In the genomic region with DNA sequence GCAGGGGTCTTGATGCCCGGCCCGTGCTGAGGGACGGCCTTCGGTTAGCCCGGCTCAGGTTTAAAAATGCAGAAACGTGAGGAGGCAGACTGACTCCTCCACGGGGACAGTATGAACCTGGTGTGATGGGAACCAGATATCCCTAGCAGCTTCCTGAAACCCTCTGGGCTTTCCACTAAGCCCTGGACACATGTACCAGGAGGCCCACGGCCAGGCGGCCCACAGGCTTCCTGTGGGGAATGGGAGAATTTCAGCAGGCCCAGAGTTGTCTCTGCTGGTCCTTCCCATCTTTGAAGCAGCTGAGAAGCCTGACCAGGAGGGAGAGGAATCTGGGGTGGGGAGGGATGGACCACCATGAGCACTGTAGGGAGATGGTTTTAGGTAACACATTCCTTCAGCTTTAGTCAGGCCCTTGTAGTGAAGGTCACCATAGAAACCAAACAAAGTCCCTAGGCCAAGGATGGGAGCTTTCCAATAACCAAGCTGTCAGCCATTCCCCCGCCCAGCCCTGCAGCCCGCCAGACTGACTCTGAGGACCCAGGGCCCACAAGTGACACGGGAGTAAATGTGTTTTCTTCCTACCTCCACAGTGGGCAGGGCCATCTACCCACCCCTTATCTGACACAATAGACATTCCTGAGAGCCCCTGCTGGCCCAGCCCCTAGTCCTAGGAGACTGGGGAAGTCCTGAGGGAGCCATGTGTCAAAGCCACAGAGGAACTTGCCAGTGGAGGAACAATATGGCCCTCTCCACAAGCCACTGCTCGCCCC, we compare ENCODE assay signal across 8 mouse cellular contexts.
DNase-seq lines count a peak whose midpoint lies in the region; ATAC-seq and TF ChIP-seq lines count a peak whose summit lies in the region.

No protein-coding gene starts in this region.

- no peaks in the 10 kb centered on the region for H3K36me3 ChIP-seq in kidney, embryonic 14.5 days (ENCODE audit: control insufficient read depth, insufficient read depth, low read length)
- H3K36me3 ChIP-seq in hindbrain, embryonic 12.5 days: no peaks in the 10 kb centered on the region
- peaks cover 27% of the 10 kb centered on the region; the same call in 1 of the 2 replicates for H3K36me3 ChIP-seq in liver, postnatal 0 days (replicated peaks; ENCODE audit: insufficient read depth, low read length)

- H3K27ac ChIP-seq in kidney, embryonic 14.5 days (ENCODE audit: low read depth, low read length): peak overlapping the region; percentile 57
- peak overlapping the region; percentile 98 for H3K27ac ChIP-seq in gastrocnemius, adult 2 months
- 0 out of 2 replicates have a peak overlapping the region, but pooled peaks have one; percentile 18 for H3K27ac ChIP-seq in hindbrain, embryonic 12.5 days
- H3K27ac ChIP-seq in liver, postnatal 0 days (ENCODE audit: low read depth): no peak overlapping the region

- intact Hi-C loops in gastrocnemius, adult 2 months (cut with DNase I): loop anchor here (2.0 kb wide), 1 partner anchor 96 kb away; the partner anchor contains the start of gene Calm2
- intact Hi-C loops in left cerebral cortex, postnatal 10 days (cut with DNase I): no loop called here

- WGBS in kidney, embryonic 14.5 days: 29% methylated on average over 13 of the region's 13 CpGs
- WGBS in hindbrain, embryonic 12.5 days: 48% methylated on average over 13 of the region's 13 CpGs
- 63% methylated on average over 13 of the region's 13 CpGs for WGBS in liver, postnatal 0 days (ENCODE audit: insufficient replicate concordance)

- H3K9ac ChIP-seq in kidney, embryonic 14.5 days (ENCODE audit: low read depth, low read length): no peak overlapping the region
- no peak overlapping the region for H3K9ac ChIP-seq in hindbrain, embryonic 12.5 days
- H3K9ac ChIP-seq in liver, postnatal 0 days (replicated peaks): no peak overlapping the region

- H3K4me1 ChIP-seq in kidney, embryonic 14.5 days (ENCODE audit: control insufficient read depth, insufficient read depth, low read length): peaks cover 45% of the 10 kb centered on the region
- H3K4me1 ChIP-seq in hindbrain, embryonic 12.5 days: peaks cover 48% of the 10 kb centered on the region
- H3K4me1 ChIP-seq in liver, postnatal 0 days (ENCODE audit: insufficient read depth): peaks cover 11% of the 10 kb centered on the region; the same call in 1 of the 2 replicates

- TF ChIP-seq EP300 in liver, postnatal 0 days (IDR thresholded peaks at IDR 0.05; ENCODE audit: low read depth): no peak

- TF ChIP-seq CTCF in gastrocnemius, adult 2 months (IDR thresholded peaks at IDR 0.05): no peak
- TF ChIP-seq CTCF in liver, postnatal 0 days (IDR thresholded peaks at IDR 0.05; ENCODE audit: low read depth): no peak

- peak; percentile 21; the same call in 1 of the 2 replicates for ATAC-seq in kidney, embryonic 14.5 days (ENCODE audit: low FRiP score, low TSS enrichment)
- no peak for ATAC-seq in hindbrain, embryonic 12.5 days (ENCODE audit: low FRiP score)
- peak; percentile 47 for ATAC-seq in megakaryocyte progenitor cell, adult 5-6 weeks (replicated peaks; ENCODE audit: poor library complexity)
- no peak for ATAC-seq in liver, postnatal 0 days

- no peaks in the 10 kb centered on the region for H3K9me3 ChIP-seq in kidney, embryonic 14.5 days (ENCODE audit: control insufficient read depth, low read length)
- H3K9me3 ChIP-seq in hindbrain, embryonic 12.5 days (replicated peaks): no peaks in the 10 kb centered on the region
- no peaks in the 10 kb centered on the region for H3K9me3 ChIP-seq in liver, postnatal 0 days (ENCODE audit: low read length)

- no peak overlapping the region for H3K4me2 ChIP-seq in kidney, embryonic 14.5 days (replicated peaks; ENCODE audit: low read depth, low read length)
- no peak overlapping the region for H3K4me2 ChIP-seq in hindbrain, embryonic 12.5 days (replicated peaks)
- H3K4me2 ChIP-seq in liver, postnatal 0 days (ENCODE audit: low read depth, low read length): no peak overlapping the region

- no peak overlapping the region for H3K4me3 ChIP-seq in kidney, embryonic 14.5 days (ENCODE audit: low read length)
- H3K4me3 ChIP-seq in gastrocnemius, adult 2 months: peak overlapping the region; percentile 32
- H3K4me3 ChIP-seq in hindbrain, embryonic 12.5 days: no peak overlapping the region
- no peak overlapping the region for H3K4me3 ChIP-seq in liver, postnatal 0 days (ENCODE audit: low read depth, low read length)

- no peak for DNase-seq in kidney, postnatal 25 days
- peak; percentile 80 for DNase-seq in gastrocnemius, adult 2 months
- DNase-seq in liver, postnatal 0 days: no peak
- no peak for DNase-seq in B cell, adult 2 months
- DNase-seq in left cerebral cortex, postnatal 10 days (ENCODE audit: extremely low spot score in 1 of 2, low spot score in 2 of 2): no peak

- no peaks in the 10 kb centered on the region for H3K27me3 ChIP-seq in kidney, embryonic 14.5 days (ENCODE audit: control insufficient read depth, insufficient read depth, low read length)
- H3K27me3 ChIP-seq in hindbrain, embryonic 12.5 days: no peaks in the 10 kb centered on the region
- no peaks in the 10 kb centered on the region for H3K27me3 ChIP-seq in liver, postnatal 0 days (ENCODE audit: insufficient read depth, low read length)

Comparison
In these comparisons a context has a peak if more than half of its experiments do, and no peak if none do; other contexts are left out.
1. ATAC-seq: peak in kidney, embryonic 14.5 days (single experiment) and megakaryocyte progenitor cell, adult 5-6 weeks (single experiment); none in hindbrain, embryonic 12.5 days (single experiment) and liver, postnatal 0 days (single experiment).